Mouse (Mus musculus) intestine, postnatal 0 days (tissue): ENCODE results near the gene Otop2. TPM values are rescaled to one million over a fixed set of nuclear protein-coding genes. Genes with fewer than 3 reads are reported as not detected.

Experiments
- ATAC-seq: fragments of 200-750 bp; cut with Nextera tagmentation; 2 replicates; pipeline ENCODE4 v1.8.0; 2017; ENCODE audit warnings: mild to moderate bottlenecking, moderate TSS enrichment, moderate library complexity
- H3K27ac ChIP-seq: fragments of 300-500 bp; sonication (generic); 2 replicates; pipeline ENCODE4 v1.5.1; 2014; ENCODE audit warnings: mild to moderate bottlenecking, low read depth, low read length, moderate library complexity
- H3K27me3 ChIP-seq: fragments of 300-500 bp; sonication (generic); replicated peaks from 2 replicates; pipeline ENCODE4 v1.6.1; 2014; ENCODE audit warnings: low read length, mixed read lengths; ENCODE audit not compliant: control insufficient read depth, insufficient read depth
- H3K36me3 ChIP-seq: fragments of 300-500 bp; sonication (generic); 2 replicates; pipeline ENCODE4 v1.6.1; 2014; ENCODE audit warnings: mild to moderate bottlenecking, moderate library complexity; ENCODE audit not compliant: control insufficient read depth, insufficient read depth
- H3K4me1 ChIP-seq: fragments of 300-500 bp; sonication (generic); replicated peaks from 2 replicates; pipeline ENCODE4 v1.6.1; 2014; ENCODE audit warnings: antibody characterized with exemption, low read length, mixed read lengths; ENCODE audit not compliant: control insufficient read depth, insufficient read depth
- H3K4me2 ChIP-seq: fragments of 300-500 bp; sonication (generic); replicated peaks from 2 replicates; pipeline ENCODE4 v1.6.1; 2014; ENCODE audit warnings: low read depth, mild to moderate bottlenecking, moderate library complexity
- H3K4me3 ChIP-seq: fragments of 300-500 bp; sonication (generic); 2 replicates; pipeline ENCODE4 v1.5.1; 2014; ENCODE audit warnings: low read depth, low read length
- H3K9ac ChIP-seq: fragments of 300-500 bp; sonication (generic); 2 replicates; pipeline ENCODE4 v1.6.1; 2014; ENCODE audit warnings: mild to moderate bottlenecking, low read depth, low read length
- H3K9me3 ChIP-seq: fragments of 300-500 bp; sonication (generic); 2 replicates; pipeline ENCODE4 v1.6.1; 2016; ENCODE audit warnings: mixed run types; ENCODE audit not compliant: control insufficient read depth
- CTCF ChIP-seq: sonication (generic); IDR thresholded peaks from 2 replicates; pipeline ENCODE4 v1.5.1; 2016; ENCODE audit warnings: low read depth, mild to moderate bottlenecking, control low read depth, antibody characterized with exemption, moderate library complexity
- WGBS: fragments of 180-500 bp; shearing (Covaris S2); extraction: QIAGEN DNeasy Blood & Tissue Kit; methylation state at CpG from one replicate; pipeline ENCODE4 v1.1.7; 2014; 5-methylcytosine and 5-hydroxymethylcytosine counted together
- polyA plus RNA-seq: library from polyadenylated mRNA; unstranded; fragments of >200 nt; fragmentation: Nextera tagmentation; extraction: Ambion mirVana; gene quantifications from 2 replicates; pipeline ENCODE4 v1.2.1, GENCODE M21; 2015

Otop2 gene
- polyA plus RNA-seq = 0.05 TPM in 1 of 2 replicates, not detected in the other

GRCm38 (mm10) chr11:115306863-115307262 lies at the start of gene Otop2:
Otop2 (plus strand) TSS chr11:115307163.
- Histone ChIP-seq H3K27ac (no peak within 1 kb of the TSS), H3K9ac (no peak within 1 kb of the TSS), H3K36me3 (no peaks in the 10 kb centered on the region), H3K4me3 (no peak within 1 kb of the TSS), H3K27me3 (no peaks in the 10 kb centered on the region), H3K4me2 (no peak within 1 kb of the TSS), H3K9me3 (no peaks in the 10 kb centered on the region), H3K4me1 (no peaks in the 10 kb centered on the region)
- ATAC-seq = no peak
- TF ChIP-seq CTCF = no peak
- WGBS = 28% methylated on average over 8 of the region's 8 CpGs

- peak; percentile 69 for ATAC-seq
- Histone ChIP-seq H3K4me2 (0 out of 2 replicates have a peak overlapping the region, but pooled peaks have one; percentile 2), H3K4me1 (no peaks in the 10 kb centered on the region), H3K27ac (no peak overlapping the region), H3K4me3 (no peak overlapping the region), H3K27me3 (peaks cover 47% of the 10 kb centered on the region), H3K9me3 (no peaks in the 10 kb centered on the region), H3K36me3 (no peaks in the 10 kb centered on the region), H3K9ac (no peak overlapping the region)
- TF ChIP-seq CTCF = no peak
- WGBS = 18% methylated on average over 55 of the region's 59 CpGs
Observed at GRCm38 (mm10) chr11:115257775-115258510, 49.0 kb upstream of the Otop2 start.

GRCm38 (mm10) chr11:115259134-115259533 lies 47.8 kb upstream of the Otop2 start:
- Histone ChIP-seq H3K4me1 (no peaks in the 10 kb centered on the region), H3K9me3 (no peaks in the 10 kb centered on the region), H3K9ac (no peak overlapping the region), H3K4me3 (no peak overlapping the region), H3K27ac (no peak overlapping the region), H3K36me3 (no peaks in the 10 kb centered on the region), H3K4me2 (no peak overlapping the region), H3K27me3 (peaks cover 54% of the 10 kb centered on the region)
- no peak for ATAC-seq
- no peak for TF ChIP-seq CTCF
- WGBS = 28% methylated on average over 4 of the region's 4 CpGs

GRCm38 (mm10) chr11:115262954-115263353 lies 44.0 kb upstream of the Otop2 start:
- H3K4me3 ChIP-seq = no peak overlapping the region
- no peak for TF ChIP-seq CTCF
- peaks cover 5% of the 10 kb centered on the region; the same call in 1 of the 2 replicates for H3K36me3 ChIP-seq
- 79% methylated on average over 11 of the region's 11 CpGs for WGBS
- peaks cover 70% of the 10 kb centered on the region for H3K27me3 ChIP-seq
- no peaks in the 10 kb centered on the region for H3K4me1 ChIP-seq
- no peak overlapping the region for H3K9ac ChIP-seq
- ATAC-seq = no peak
- H3K27ac ChIP-seq = no peak overlapping the region
- no peaks in the 10 kb centered on the region for H3K9me3 ChIP-seq
- H3K4me2 ChIP-seq = no peak overlapping the region

DNA sequence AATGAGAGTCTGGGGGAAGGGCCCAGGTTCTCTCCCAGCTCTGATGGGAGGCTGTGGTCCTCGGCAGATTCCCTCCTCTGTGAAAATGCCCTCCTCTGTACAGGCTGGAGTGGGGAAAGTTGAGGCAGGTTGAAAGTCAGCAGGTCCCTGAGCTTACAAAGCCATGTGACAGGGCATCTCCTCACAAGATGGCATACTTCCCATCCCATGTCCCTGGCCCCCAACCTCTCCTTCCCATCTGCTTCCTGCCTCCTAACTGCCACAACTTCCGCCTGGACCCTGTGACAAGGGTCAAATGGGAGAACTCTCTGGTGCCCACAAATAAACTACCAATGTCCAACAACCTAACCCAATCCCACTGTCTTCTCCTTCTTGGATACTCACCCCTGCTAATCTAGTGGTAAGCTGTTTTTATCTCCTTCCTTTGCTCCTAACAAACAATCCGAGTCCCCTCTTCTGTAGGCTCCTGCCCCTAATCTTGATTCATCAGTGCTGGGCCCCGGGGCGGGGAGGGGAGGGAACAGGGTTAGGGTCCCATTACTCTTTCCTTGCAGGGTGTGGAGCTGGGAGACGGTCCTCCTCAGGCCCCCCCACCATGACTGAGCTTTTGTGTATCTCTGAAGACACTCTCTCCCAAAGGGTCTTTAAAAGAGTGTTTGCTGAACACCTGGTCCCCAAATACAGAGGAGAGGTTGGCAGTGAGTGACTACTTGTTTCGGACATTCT lies 42.7 kb upstream of the Otop2 start:
- Histone ChIP-seq H3K4me3 (no peak overlapping the region), H3K36me3 (peaks cover 18% of the 10 kb centered on the region), H3K9me3 (no peaks in the 10 kb centered on the region), H3K4me1 (no peaks in the 10 kb centered on the region), H3K4me2 (no peak overlapping the region), H3K27me3 (peaks cover 67% of the 10 kb centered on the region), H3K27ac (no peak overlapping the region), H3K9ac (no peak overlapping the region)
- ATAC-seq = no peak
- TF ChIP-seq CTCF = no peak
- 56% methylated on average over 7 of the region's 7 CpGs for WGBS

- TF ChIP-seq CTCF = peak; percentile 76
- H3K4me1 ChIP-seq = no peaks in the 10 kb centered on the region
- H3K9ac ChIP-seq = no peak overlapping the region
- H3K27ac ChIP-seq = no peak overlapping the region
- H3K9me3 ChIP-seq = no peaks in the 10 kb centered on the region
- H3K4me2 ChIP-seq = peak overlapping the region; percentile 41
- WGBS = 9% methylated on average over 39 of the region's 39 CpGs
- H3K36me3 ChIP-seq = peaks cover 20% of the 10 kb centered on the region
- H3K4me3 ChIP-seq = peak overlapping the region; percentile 18; the same call in 1 of the 2 replicates
- H3K27me3 ChIP-seq = peaks cover 64% of the 10 kb centered on the region
- ATAC-seq = no peak
Observed at GRCm38 (mm10) chr11:115264862-115265668, 41.9 kb upstream of the Otop2 start.
